In the genomic region with DNA sequence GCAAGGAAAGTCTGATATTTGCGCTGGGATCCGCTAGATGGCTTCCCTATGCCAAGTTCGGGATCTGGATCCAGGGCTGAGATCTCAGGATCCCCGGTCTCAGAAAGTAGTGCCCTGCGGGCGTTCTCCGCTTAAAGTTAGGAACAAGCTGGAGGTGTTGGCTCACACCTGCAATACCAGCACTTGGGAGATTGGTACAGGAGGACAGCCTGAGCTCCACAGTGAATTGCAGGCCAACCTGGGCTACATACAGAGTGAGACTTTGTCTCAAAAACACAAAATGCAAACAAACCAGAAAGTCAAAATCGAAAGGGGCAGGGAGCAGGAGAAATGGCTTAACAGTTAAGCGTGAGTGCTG, we compare ENCODE assay signal across 8 mouse cellular contexts. TPM values are rescaled to one million over a fixed set of nuclear protein-coding genes. Genes with fewer than 3 reads are reported as not detected.
DNase-seq lines count a peak whose midpoint lies in the region; ATAC-seq lines count a peak whose summit lies in the region.

No protein-coding gene starts in this region.

- DNase-seq in heart, adult 9 months (ENCODE audit: low spot score in 2 of 2) = no peak
- DNase-seq in midbrain, embryonic 11.5 days (ENCODE audit: low spot score, missing footprints) = no peak
- DNase-seq in cerebellum, postnatal 36 days = no peak
- no peak for DNase-seq in T-cell, adult 2 months (ENCODE audit: low spot score)
- DNase-seq in layer of hippocampus, postnatal 10 days (ENCODE audit: low spot score in 2 of 2) = no peak

- WGBS in heart, embryonic 16.5 days = 22% methylated on average over 9 of the region's 9 CpGs
- 17% methylated on average over 9 of the region's 9 CpGs for WGBS in hindbrain, embryonic 12.5 days
- 20% methylated on average over 9 of the region's 9 CpGs for WGBS in midbrain, embryonic 11.5 days

- peaks cover 4% of the 10 kb centered on the region; the same call in 1 of the 2 replicates for H3K9me3 ChIP-seq in heart, embryonic 16.5 days (replicated peaks; ENCODE audit: control insufficient read depth, low read length)
- H3K9me3 ChIP-seq in hindbrain, embryonic 12.5 days (replicated peaks) = no peaks in the 10 kb centered on the region
- no peaks in the 10 kb centered on the region for H3K9me3 ChIP-seq in midbrain, embryonic 11.5 days (ENCODE audit: control insufficient read depth, low read length)

- H3K4me3 ChIP-seq in heart, embryonic 16.5 days (ENCODE audit: low read length) = peak overlapping the region; percentile 62
- peak overlapping the region; percentile 39 for H3K4me3 ChIP-seq in brown adipose tissue, adult 24 weeks (ENCODE audit: insufficient read depth, low read depth, low read length)
- peak overlapping the region; percentile 54 for H3K4me3 ChIP-seq in hindbrain, embryonic 12.5 days
- H3K4me3 ChIP-seq in midbrain, embryonic 11.5 days (ENCODE audit: low read depth, low read length) = peak overlapping the region; percentile 46

- peak overlapping the region; percentile 94 for H3K4me2 ChIP-seq in heart, embryonic 16.5 days (ENCODE audit: low read depth, low read length)
- peak overlapping the region; percentile 88 for H3K4me2 ChIP-seq in hindbrain, embryonic 12.5 days (replicated peaks)
- H3K4me2 ChIP-seq in midbrain, embryonic 11.5 days = peak overlapping the region; percentile 81

- peaks cover 26% of the 10 kb centered on the region for H3K27me3 ChIP-seq in heart, embryonic 16.5 days (ENCODE audit: control insufficient read depth, insufficient read depth, low read length)
- peaks cover 27% of the 10 kb centered on the region for H3K27me3 ChIP-seq in hindbrain, embryonic 12.5 days
- peaks cover 24% of the 10 kb centered on the region for H3K27me3 ChIP-seq in midbrain, embryonic 11.5 days (ENCODE audit: control insufficient read depth, insufficient read depth, low read length)

- no peaks in the 10 kb centered on the region for H3K36me3 ChIP-seq in heart, embryonic 16.5 days (ENCODE audit: control insufficient read depth, insufficient read depth)
- H3K36me3 ChIP-seq in hindbrain, embryonic 12.5 days = no peaks in the 10 kb centered on the region
- H3K36me3 ChIP-seq in midbrain, embryonic 11.5 days (ENCODE audit: control insufficient read depth, insufficient read depth, low read length) = no peaks in the 10 kb centered on the region

- 0 out of 2 replicates have a peak, but pooled peaks cover 3% of the 10 kb centered on the region for H3K4me1 ChIP-seq in heart, embryonic 16.5 days (ENCODE audit: control insufficient read depth, insufficient read depth, low read length)
- no peaks in the 10 kb centered on the region for H3K4me1 ChIP-seq in brown adipose tissue, adult 24 weeks (ENCODE audit: control insufficient read depth, insufficient read depth, insufficient read length, low read length)
- peaks cover 6% of the 10 kb centered on the region for H3K4me1 ChIP-seq in hindbrain, embryonic 12.5 days
- H3K4me1 ChIP-seq in midbrain, embryonic 11.5 days (ENCODE audit: control insufficient read depth, insufficient read depth, low read length) = peaks cover 3% of the 10 kb centered on the region

- no peak overlapping the region for H3K27ac ChIP-seq in heart, embryonic 16.5 days (ENCODE audit: low read length)
- no peak overlapping the region for H3K27ac ChIP-seq in brown adipose tissue, adult 24 weeks (replicated peaks; ENCODE audit: low read depth, low read length)
- H3K27ac ChIP-seq in hindbrain, embryonic 12.5 days = peak overlapping the region; percentile 79
- peak overlapping the region; percentile 8; the same call in 1 of the 2 replicates for H3K27ac ChIP-seq in midbrain, embryonic 11.5 days (ENCODE audit: low read depth, low read length)

- peak overlapping the region; percentile 49 for H3K9ac ChIP-seq in heart, embryonic 16.5 days (ENCODE audit: low read length)
- H3K9ac ChIP-seq in hindbrain, embryonic 12.5 days = peak overlapping the region; percentile 3; the same call in 1 of the 2 replicates
- H3K9ac ChIP-seq in midbrain, embryonic 11.5 days (ENCODE audit: low read length) = peak overlapping the region; percentile 70

- no peak for ATAC-seq in heart, embryonic 16.5 days (replicated peaks; ENCODE audit: extremely low read depth, insufficient read depth, low FRiP score)
- peak; percentile 39; the same call in 1 of the 2 replicates for ATAC-seq in hindbrain, embryonic 12.5 days (ENCODE audit: low FRiP score)
- no peak; the same call in 1 of the 2 replicates for ATAC-seq in midbrain, embryonic 11.5 days (ENCODE audit: low FRiP score)

RNA-seq across cellular contexts. Expression of a gene that starts 12.9 kb away (rescaled TPM):
- 0.24 and 0.42 TPM in 2 replicates for polyA plus RNA-seq in heart, embryonic 16.5 days (2015; fragmentation: Nextera tagmentation; extraction: Ambion mirVana)
- polyA plus RNA-seq in brown adipose tissue, adult 24 weeks (2012; ENCODE audit: insufficient read depth, insufficient read length, missing spikeins) = not detected in 2 replicates
- polyA plus RNA-seq in hindbrain, embryonic 12.5 days (2016; fragmentation: Nextera tagmentation; extraction: Ambion mirVana) = 0.40 and 0.41 TPM in 2 replicates
- 0.29 and 0.56 TPM in 2 replicates for polyA plus RNA-seq in midbrain, embryonic 11.5 days (2014; fragmentation: Nextera tagmentation; extraction: Ambion mirVana)
- under 1 TPM; 0.22 to 0.23 TPM for total RNA-seq in layer of hippocampus, postnatal 10 days (2021)

RNA-seq across cellular contexts. Expression of a gene that starts 19.2 kb away (rescaled TPM):
- polyA plus RNA-seq in heart, embryonic 16.5 days (2015; fragmentation: Nextera tagmentation; extraction: Ambion mirVana) = 0.12 and 0.31 TPM in 2 replicates
- not detected in 2 replicates for polyA plus RNA-seq in brown adipose tissue, adult 24 weeks (2012; ENCODE audit: insufficient read depth, insufficient read length, missing spikeins)
- polyA plus RNA-seq in hindbrain, embryonic 12.5 days (2016; fragmentation: Nextera tagmentation; extraction: Ambion mirVana) = 0.27 and 0.72 TPM in 2 replicates
- polyA plus RNA-seq in midbrain, embryonic 11.5 days (2014; fragmentation: Nextera tagmentation; extraction: Ambion mirVana) = 0.25 and 0.31 TPM in 2 replicates
- total RNA-seq in layer of hippocampus, postnatal 10 days (2021) = 1 to 10 TPM; 3.7 to 4.9 TPM

RNA-seq across cellular contexts. Expression of a gene that starts 42.5 kb away (rescaled TPM):
- 58.9 and 62.9 TPM in 2 replicates for polyA plus RNA-seq in heart, embryonic 16.5 days (2015; fragmentation: Nextera tagmentation; extraction: Ambion mirVana)
- 22.6 and 33.5 TPM in 2 replicates for polyA plus RNA-seq in brown adipose tissue, adult 24 weeks (2012; ENCODE audit: insufficient read depth, insufficient read length, missing spikeins)
- polyA plus RNA-seq in hindbrain, embryonic 12.5 days (2016; fragmentation: Nextera tagmentation; extraction: Ambion mirVana) = 38.0 and 40.2 TPM in 2 replicates
- polyA plus RNA-seq in midbrain, embryonic 11.5 days (2014; fragmentation: Nextera tagmentation; extraction: Ambion mirVana) = 39.6 and 41.8 TPM in 2 replicates
- total RNA-seq in layer of hippocampus, postnatal 10 days (2021) = 10 to 100 TPM; 36.2 to 39.0 TPM

Comparison
In these comparisons a context has a peak if more than half of its experiments do, and no peak if none do; other contexts are left out.
1. H3K27ac ChIP-seq: peak in hindbrain, embryonic 12.5 days (single experiment) and midbrain, embryonic 11.5 days (single experiment); none in heart, embryonic 16.5 days (single experiment) and brown adipose tissue, adult 24 weeks (single experiment).
2. H3K9ac ChIP-seq: peak in every context shown above with its lines; median percentile 70 in midbrain, embryonic 11.5 days; 49 in heart, embryonic 16.5 days; 3 in hindbrain, embryonic 12.5 days.
3. Peak in every context shown above with its lines, with median percentiles within 50 percentile points of each other: H3K4me2 ChIP-seq and H3K4me3 ChIP-seq.